Mouse (Mus musculus) gastrocnemius, postnatal 14 days (tissue): ENCODE measurements at regions not wholly inside any gene's neighbourhood (a gene's known extent, or its start where the extent isn't known, plus 50 kb on each side); places are given as distances from the start of the nearest gene placed in this dataset.

ENCODE experiments used
- DNase-seq: peaks from one replicate; pipeline ENCODE4 v3.0.0; 2021; ENCODE audit warnings: mixed read lengths
- intact Hi-C: fragments of 180-260 bp; cut with DNase I; formaldehyde crosslinking; loops from one replicate; pipeline ENCODE4 v1.15.1; 2025; ENCODE audit warnings: low total_unique reads

GRCm38 (mm10) chr9:43580653-43581052 lies 163.1 kb upstream of the Nectin1 start:
- intact Hi-C loops = no loop called here
- DNase-seq = no peak

- DNase-seq = peak; percentile 51
- intact Hi-C loops = no loop called here
Measured at GRCm38 (mm10) chr9:43585616-43586015, 158.2 kb upstream of the Nectin1 start.

- no peak for DNase-seq
- intact Hi-C loops = no loop called here
Measured at GRCm38 (mm10) chr9:43593236-43593635, 150.5 kb upstream of the Nectin1 start.

DNA sequence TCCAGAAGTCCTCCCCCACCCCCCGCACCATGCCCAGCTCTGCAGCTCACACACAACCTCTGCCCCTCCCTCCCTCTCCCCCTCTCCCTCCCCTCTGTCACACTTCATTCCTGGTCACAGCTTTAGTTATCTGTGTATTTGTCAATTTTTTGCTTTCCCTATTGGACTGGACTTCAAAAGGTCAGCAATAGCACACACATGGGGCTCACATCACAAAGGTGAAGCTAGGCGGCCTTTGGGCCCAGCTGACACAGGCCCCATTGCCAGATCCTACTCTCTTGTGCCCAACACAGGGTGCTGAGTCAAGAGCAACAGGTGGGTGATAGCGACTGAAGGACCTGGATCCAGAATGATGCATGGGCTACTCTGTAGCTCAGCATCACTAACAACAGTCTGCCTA lies 149.0 kb upstream of the Nectin1 start:
- intact Hi-C loops = no loop called here

DNA sequence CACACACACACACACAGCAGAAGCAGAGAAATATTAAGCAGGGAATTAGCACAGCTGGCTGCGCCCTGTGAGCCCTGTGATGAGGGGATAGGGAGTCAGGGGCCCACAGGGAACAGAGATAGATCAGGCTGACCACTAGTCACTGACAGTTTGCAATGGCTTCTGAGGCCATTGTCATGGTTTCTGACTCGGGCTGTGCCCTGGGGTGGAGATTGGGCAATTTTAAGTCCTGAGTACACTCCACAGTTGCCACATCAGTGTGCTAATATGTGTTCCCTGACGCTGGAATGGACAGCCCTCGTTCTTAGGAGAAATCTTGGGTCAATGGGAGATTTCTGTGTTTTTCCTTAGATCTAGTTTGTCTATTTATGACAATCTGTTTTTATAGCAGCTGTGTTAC lies 148.3 kb upstream of the Nectin1 start:
- no peak for DNase-seq
- intact Hi-C loops = no loop called here

More for the DNA sequence above, 149.0 kb upstream of the Nectin1 start:
- DNase-seq = no peak

- intact Hi-C loops = no loop called here
- DNase-seq = no peak
Measured at GRCm38 (mm10) chr9:43600396-43600795, 143.4 kb upstream of the Nectin1 start.

DNA sequence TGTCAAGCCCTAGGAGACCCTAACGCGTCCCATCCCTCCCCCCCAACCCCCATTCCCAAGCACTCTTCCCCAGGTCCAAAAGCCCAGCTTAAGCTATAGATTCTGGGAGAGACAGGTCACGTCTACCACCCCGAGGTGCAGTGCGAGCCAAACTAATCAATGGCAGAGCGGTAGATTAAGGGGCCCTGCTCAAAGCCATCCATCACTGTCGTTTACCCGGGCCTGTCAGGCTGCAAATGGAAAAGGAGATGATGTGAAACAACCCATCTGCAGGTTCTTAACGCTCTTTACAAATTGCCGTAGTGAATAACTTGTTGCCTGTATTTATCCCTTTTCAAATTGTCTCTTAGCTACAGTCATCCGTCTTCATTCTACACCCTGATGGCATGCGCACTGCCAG lies 126.2 kb upstream of the Nectin1 start:
- intact Hi-C loops = no loop called here
- DNase-seq = no peak

GRCm38 (mm10) chr9:43627558-43627957 lies 116.2 kb upstream of the Nectin1 start:
- intact Hi-C loops = no loop called here

DNA sequence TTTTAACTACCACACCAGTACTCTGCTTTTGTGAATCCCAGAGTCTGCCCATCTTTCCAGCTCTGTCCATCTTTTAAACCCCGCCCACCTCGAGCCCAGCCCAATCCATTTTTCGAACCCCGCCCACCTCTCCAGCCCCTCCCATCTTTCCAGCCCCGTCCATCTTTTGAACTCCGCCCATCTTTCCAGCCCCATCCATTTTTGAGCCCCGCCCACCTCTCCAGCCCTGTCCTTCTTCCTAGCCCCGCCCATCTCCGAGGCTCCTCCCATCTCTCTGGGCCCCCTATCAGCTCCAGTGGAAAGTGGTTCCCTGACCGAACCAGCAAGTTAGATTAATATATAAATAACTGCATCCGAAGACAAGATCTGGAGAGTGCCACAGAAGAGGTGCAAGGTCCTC lies 115.0 kb upstream of the Nectin1 start:
- DNase-seq = no peak
- intact Hi-C loops = no loop called here

More at GRCm38 (mm10) chr9:43627558-43627957, 116.2 kb upstream of the Nectin1 start:
- DNase-seq = no peak

- intact Hi-C loops = no loop called here
- DNase-seq = no peak
Measured at GRCm38 (mm10) chr9:43636372-43636965, 107.3 kb upstream of the Nectin1 start.

- DNase-seq = no peak
- intact Hi-C loops = no loop called here
Measured at GRCm38 (mm10) chr9:43658186-43658585, 85.6 kb upstream of the Nectin1 start.

DNA sequence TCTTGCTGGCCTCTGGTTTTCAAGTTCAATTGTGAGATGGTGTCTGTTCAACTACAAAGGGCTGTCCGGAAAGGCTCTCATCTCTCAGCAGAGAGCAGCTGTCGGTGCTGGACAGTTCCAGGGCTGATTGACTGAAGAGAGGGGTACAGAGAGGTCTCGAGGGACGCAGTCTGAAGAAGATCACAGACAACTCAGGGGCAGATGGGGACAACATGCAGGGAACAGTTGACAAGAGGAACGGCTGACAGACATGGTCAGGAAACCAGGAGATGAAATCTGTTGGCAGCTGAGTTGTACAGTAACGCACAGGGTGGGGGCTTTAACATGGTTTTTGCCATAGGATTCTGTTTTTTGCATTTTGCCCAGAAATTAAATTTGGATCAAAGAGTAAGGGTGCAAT lies 84.5 kb upstream of the Nectin1 start:
- intact Hi-C loops = no loop called here
- DNase-seq = no peak

GRCm38 (mm10) chr9:43660151-43660550 lies 83.6 kb upstream of the Nectin1 start:
- intact Hi-C loops = no loop called here
- DNase-seq = no peak

- intact Hi-C loops = no loop called here
- DNase-seq = no peak
Measured at GRCm38 (mm10) chr9:43660896-43661563, 82.8 kb upstream of the Nectin1 start.

- intact Hi-C loops = no loop called here
- no peak for DNase-seq
Measured at GRCm38 (mm10) chr9:43661646-43662045, 82.1 kb upstream of the Nectin1 start.

- no peak for DNase-seq
- intact Hi-C loops = no loop called here
Measured at GRCm38 (mm10) chr9:43667386-43667785, 76.4 kb upstream of the Nectin1 start.

- intact Hi-C loops = no loop called here
- DNase-seq = no peak
Measured at GRCm38 (mm10) chr9:43667974-43668373, 75.8 kb upstream of the Nectin1 start.

DNA sequence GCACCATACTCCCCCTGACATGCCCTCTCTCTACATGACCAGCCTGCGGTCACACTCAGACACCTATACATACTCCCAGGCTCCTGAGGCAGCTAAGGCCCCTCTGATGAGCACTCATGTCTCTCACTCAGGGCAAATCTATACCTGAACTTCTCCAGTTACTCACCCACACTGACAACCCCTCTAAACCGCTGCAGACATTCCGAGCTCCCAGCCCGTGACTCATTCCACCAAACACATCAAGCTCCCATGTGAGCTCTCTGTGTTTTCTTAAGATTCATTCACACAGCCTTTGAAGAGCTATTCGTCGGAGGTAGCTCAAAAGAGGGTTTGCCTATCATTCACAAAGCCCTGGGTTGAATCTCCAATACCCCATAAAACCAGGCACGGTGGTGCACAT lies 75.1 kb upstream of the Nectin1 start:
- no peak for DNase-seq
- intact Hi-C loops = no loop called here

- intact Hi-C loops = no loop called here
- DNase-seq = no peak
Measured at GRCm38 (mm10) chr9:43670563-43670962, 73.2 kb upstream of the Nectin1 start.

GRCm38 (mm10) chr9:43673171-43673680 lies 70.6 kb upstream of the Nectin1 start:
- no peak for DNase-seq
- intact Hi-C loops = no loop called here

DNA sequence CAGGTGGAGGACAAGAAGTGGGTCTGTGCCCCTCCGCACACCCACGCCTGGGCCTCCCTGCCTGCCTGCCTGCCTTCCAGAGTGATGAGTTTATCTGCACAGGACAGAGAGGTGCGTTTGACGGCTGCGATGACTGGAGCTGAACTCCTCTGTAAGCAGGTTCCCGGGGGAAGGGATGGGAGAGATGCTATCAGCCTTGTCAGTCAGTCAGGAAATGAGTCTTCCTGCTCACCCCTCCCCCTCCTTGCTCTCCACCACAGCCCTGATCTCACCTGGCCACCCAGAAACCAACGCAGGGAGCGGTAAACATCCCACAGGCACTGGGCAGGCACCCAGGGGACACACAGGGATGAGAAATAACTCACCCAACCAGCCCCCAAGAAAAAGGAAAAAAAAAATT lies 69.5 kb upstream of the Nectin1 start:
- DNase-seq = no peak
- intact Hi-C loops = no loop called here
